Mouse (Mus musculus) neural tube, embryonic 11.5 days (tissue): Measurements from ENCODE around the gene Klhl36. TPM values are rescaled to one million over a fixed set of nuclear protein-coding genes. Genes with fewer than 3 reads are reported as not detected.

Experiments used
- ATAC-seq: fragments of 200-750 bp; cut with Nextera tagmentation; 2 replicates; pipeline ENCODE4 v1.8.0; 2017; ENCODE audit warnings: moderate number of reproducible peaks, mild to moderate bottlenecking, moderate TSS enrichment, moderate library complexity; ENCODE audit not compliant: insufficient read depth, low FRiP score, low TSS enrichment
- DNase-seq: peaks from one replicate; pipeline ENCODE4 v3.0.0-alpha.2; 2015; ENCODE audit warnings: low spot score
- H3K27ac ChIP-seq: fragments of 300-500 bp; sonication (generic); 2 replicates; pipeline ENCODE4 v1.5.1; 2014; ENCODE audit warnings: low read depth, mild to moderate bottlenecking, low read length
- H3K27me3 ChIP-seq: fragments of 300-500 bp; sonication (generic); 2 replicates; pipeline ENCODE4 v1.6.1; 2014; ENCODE audit warnings: mild to moderate bottlenecking, low read length, mixed read lengths; ENCODE audit not compliant: control insufficient read depth, insufficient read depth
- H3K36me3 ChIP-seq: fragments of 300-500 bp; sonication (generic); 2 replicates; pipeline ENCODE4 v1.6.1; 2014; ENCODE audit warnings: mild to moderate bottlenecking, low read length, moderate library complexity, mixed read lengths; ENCODE audit not compliant: control insufficient read depth, insufficient read depth
- H3K4me1 ChIP-seq: fragments of 300-500 bp; sonication (generic); 2 replicates; pipeline ENCODE4 v1.6.1; 2014; ENCODE audit warnings: low read length, mixed read lengths; ENCODE audit not compliant: control insufficient read depth, insufficient read depth
- H3K4me2 ChIP-seq: fragments of 300-500 bp; sonication (generic); 2 replicates; pipeline ENCODE4 v1.6.1; 2014; ENCODE audit warnings: low read depth, mild to moderate bottlenecking, moderate library complexity
- H3K4me3 ChIP-seq: fragments of 300-500 bp; sonication (generic); 2 replicates; pipeline ENCODE4 v1.5.1; 2014; ENCODE audit warnings: low read depth, low read length
- H3K9ac ChIP-seq: fragments of 300-500 bp; sonication (generic); 2 replicates; pipeline ENCODE4 v1.6.1; 2014; ENCODE audit warnings: mild to moderate bottlenecking, low read length
- H3K9me3 ChIP-seq: fragments of 300-500 bp; sonication (generic); 2 replicates; pipeline ENCODE4 v1.6.1; 2016; ENCODE audit warnings: low read length; ENCODE audit not compliant: control insufficient read depth
- WGBS: fragments of 180-500 bp; shearing (Covaris S2); extraction: QIAGEN DNeasy Blood & Tissue Kit; methylation state at CpG from one replicate; pipeline ENCODE4 v1.1.7; 2014; 5-methylcytosine and 5-hydroxymethylcytosine counted together
- polyA plus RNA-seq: library from polyadenylated mRNA; unstranded; fragments of >200 nt; fragmentation: Nextera tagmentation; extraction: Ambion mirVana; gene quantifications from 2 replicates; pipeline ENCODE4 v1.2.1, GENCODE M21; 2014

Klhl36 gene
- polyA plus RNA-seq, 1 experiment from 2014 or later: 8.9 TPM

DNA sequence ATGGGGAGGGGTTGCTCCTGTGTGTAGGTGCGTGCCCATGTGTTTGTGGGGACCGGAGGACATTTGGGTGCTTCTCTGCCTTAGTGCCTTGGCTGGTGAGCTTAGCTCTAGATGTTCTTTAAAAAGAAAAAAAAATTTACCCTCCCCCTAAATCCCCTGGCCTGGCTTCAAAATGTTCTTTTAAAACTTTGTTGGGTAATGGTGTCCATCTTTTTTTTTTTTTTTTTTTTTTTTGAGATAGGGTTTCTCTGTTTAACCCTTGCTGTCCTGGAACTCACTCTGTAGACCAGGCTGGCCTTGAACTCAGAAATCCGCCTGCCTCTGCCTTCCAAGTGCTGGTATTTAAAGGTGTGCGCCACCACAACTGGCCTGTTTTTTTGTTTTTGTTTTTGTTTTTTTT lies 53.2 kb downstream of the Klhl36 start:
- DNase-seq: no peak
- no peaks in the 10 kb centered on the region for H3K27me3 ChIP-seq
- H3K36me3 ChIP-seq: no peaks in the 10 kb centered on the region
- H3K4me1 ChIP-seq: peaks cover 22% of the 10 kb centered on the region
- H3K4me3 ChIP-seq: no peak overlapping the region
- no peak for ATAC-seq
- H3K4me2 ChIP-seq: no peak overlapping the region
- no peaks in the 10 kb centered on the region for H3K9me3 ChIP-seq
- H3K27ac ChIP-seq: no peak overlapping the region
- WGBS: 92% methylated on average over 4 of the region's 4 CpGs
- no peak overlapping the region for H3K9ac ChIP-seq

DNA sequence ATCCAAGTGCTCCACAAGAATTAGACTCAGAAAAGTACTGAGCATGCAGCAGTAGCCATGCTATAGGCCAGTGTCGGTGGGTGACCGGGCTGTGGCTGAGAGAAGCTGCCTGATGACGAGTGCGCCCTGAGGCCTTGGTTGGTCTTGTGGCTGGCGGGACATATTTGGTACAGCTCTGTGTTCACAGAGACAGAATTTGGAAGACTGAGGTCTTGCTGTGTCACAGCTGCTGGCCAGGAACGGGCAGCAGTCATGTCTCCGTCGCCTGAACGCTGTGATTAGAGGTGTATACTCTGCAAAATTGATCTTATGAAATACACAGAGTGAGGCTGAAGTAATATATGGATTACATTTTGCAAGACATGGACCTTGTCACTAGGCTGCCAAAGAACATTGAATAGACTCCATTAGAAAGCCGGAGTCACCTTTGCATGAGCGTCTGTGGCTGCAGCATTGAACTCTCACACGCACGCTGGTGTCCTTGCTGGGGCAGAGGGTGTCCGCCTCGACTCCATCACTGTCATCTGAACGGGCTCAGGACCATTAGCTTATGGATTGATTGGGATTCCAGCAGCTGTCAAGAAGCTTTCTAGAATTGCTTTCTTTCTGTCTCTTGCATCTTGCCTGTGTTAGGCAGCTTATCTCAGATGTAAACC lies 54.3 kb downstream of the Klhl36 start:
- no peak for ATAC-seq
- H3K27ac ChIP-seq: no peak overlapping the region
- DNase-seq: no peak
- H3K9me3 ChIP-seq: no peaks in the 10 kb centered on the region
- H3K4me2 ChIP-seq: no peak overlapping the region
- H3K4me1 ChIP-seq: peaks cover 24% of the 10 kb centered on the region
- 83% methylated on average over 16 of the region's 16 CpGs for WGBS
- no peak overlapping the region for H3K4me3 ChIP-seq
- H3K27me3 ChIP-seq: no peaks in the 10 kb centered on the region
- H3K9ac ChIP-seq: no peak overlapping the region
- H3K36me3 ChIP-seq: no peaks in the 10 kb centered on the region

DNA sequence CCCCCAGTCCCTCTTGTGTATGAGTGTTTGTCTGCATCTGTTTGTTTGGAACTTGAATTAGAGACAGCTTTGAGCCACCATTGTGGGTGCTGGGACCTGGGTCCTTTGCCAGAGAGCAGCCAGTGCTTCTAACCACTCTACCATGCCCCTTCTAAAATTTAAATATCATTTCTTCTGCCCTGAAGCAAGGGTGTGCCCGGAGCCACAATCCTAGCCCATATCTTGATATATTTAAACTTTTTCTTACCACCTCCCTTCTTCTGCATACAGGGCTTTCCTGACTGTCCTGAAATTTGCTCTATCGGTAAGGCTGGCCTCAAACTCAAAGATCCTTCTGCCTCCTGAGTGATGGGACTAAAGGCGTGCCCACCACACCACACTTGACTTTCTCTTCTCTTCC lies 55.3 kb downstream of the Klhl36 start:
- Histone ChIP-seq H3K27ac (no peak overlapping the region), H3K4me1 (peaks cover 17% of the 10 kb centered on the region), H3K4me3 (no peak overlapping the region), H3K4me2 (no peak overlapping the region), H3K9me3 (no peaks in the 10 kb centered on the region), H3K27me3 (no peaks in the 10 kb centered on the region), H3K36me3 (no peaks in the 10 kb centered on the region), H3K9ac (no peak overlapping the region)
- no peak for DNase-seq
- WGBS: 99% methylated on average over 3 of the region's 3 CpGs
- ATAC-seq: no peak

DNA sequence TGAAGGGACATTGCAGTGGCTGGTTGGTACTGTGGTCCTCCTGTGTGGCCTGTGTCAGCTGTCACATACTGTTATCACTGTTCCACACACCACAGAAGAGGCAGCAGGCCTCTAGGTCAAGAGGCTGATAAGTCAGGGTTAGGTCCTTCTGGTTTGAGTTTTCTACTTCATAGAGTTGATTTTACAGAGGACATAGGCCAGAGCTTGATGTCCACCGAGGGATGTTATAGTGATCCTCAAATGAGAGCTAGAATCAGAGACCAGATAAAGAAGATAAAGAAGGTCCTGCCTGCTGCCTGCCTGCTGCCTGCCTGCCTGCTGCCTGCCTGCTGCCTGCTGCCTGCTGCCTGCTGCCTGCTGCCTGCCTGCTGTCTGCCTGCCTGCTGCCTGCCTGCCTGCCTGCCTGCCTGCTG lies 56.1 kb downstream of the Klhl36 start:
- DNase-seq (no peak), ATAC-seq (no peak)
- no peaks in the 10 kb centered on the region for H3K27me3 ChIP-seq
- H3K9ac ChIP-seq: no peak overlapping the region
- peaks cover 15% of the 10 kb centered on the region for H3K4me1 ChIP-seq
- no peak overlapping the region for H3K4me2 ChIP-seq
- WGBS: 89% methylated on average over 1 of the region's 1 CpGs
- H3K9me3 ChIP-seq: no peaks in the 10 kb centered on the region
- H3K27ac ChIP-seq: no peak overlapping the region
- H3K36me3 ChIP-seq: no peaks in the 10 kb centered on the region
- no peak overlapping the region for H3K4me3 ChIP-seq

DNA sequence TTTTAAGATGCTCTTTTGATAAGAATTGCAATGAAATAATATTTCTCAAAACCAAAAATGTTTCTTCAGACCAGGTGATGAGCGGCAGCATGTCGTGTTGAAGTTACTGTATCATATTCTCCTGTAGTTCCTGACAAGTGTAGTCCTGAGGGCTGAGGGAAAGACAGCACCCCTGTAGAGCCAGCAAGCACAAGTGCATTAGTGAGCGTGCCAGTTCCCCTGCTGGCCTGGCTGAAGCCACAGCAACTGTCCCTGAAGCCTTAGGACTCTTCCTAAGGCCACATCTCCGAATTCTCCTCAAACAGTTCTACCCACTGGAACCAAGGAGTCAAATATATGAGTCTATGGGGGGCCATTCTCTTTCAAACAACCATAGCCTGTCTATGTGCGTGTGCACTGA lies 61.2 kb downstream of the Klhl36 start:
- H3K27me3 ChIP-seq: no peaks in the 10 kb centered on the region
- peaks cover 6% of the 10 kb centered on the region; the same call in 1 of the 2 replicates for H3K4me1 ChIP-seq
- DNase-seq (no peak), ATAC-seq (no peak)
- H3K9ac ChIP-seq: no peak overlapping the region
- H3K4me3 ChIP-seq: no peak overlapping the region
- no peak overlapping the region for H3K4me2 ChIP-seq
- H3K9me3 ChIP-seq: no peaks in the 10 kb centered on the region
- H3K27ac ChIP-seq: no peak overlapping the region
- WGBS: 84% methylated on average over 5 of the region's 5 CpGs
- no peaks in the 10 kb centered on the region for H3K36me3 ChIP-seq

DNA sequence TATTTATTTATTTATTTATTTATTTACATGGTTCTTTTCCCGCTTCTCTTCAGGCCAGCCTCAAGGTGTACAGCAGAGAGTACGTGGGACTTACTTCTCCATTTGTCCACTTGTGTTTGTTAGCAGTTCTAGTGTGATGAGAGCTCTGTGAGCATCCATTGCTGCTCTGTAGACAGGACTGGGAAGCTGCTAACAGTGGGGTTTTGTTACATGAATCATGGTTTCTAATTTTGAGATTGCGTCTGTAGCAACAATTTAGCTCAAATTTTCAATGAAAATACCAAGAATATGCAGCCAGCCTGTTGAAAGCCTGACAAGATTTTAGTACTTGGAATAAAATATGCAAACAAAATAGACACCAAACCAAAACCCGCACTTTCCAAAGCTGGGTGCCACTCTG lies 63.4 kb downstream of the Klhl36 start:
- Histone ChIP-seq H3K9me3 (no peaks in the 10 kb centered on the region), H3K4me2 (no peak overlapping the region), H3K9ac (no peak overlapping the region), H3K4me3 (no peak overlapping the region), H3K27me3 (no peaks in the 10 kb centered on the region), H3K36me3 (no peaks in the 10 kb centered on the region), H3K4me1 (peaks cover 6% of the 10 kb centered on the region; the same call in 1 of the 2 replicates), H3K27ac (no peak overlapping the region)
- DNase-seq: no peak
- WGBS: 97% methylated on average over 4 of the region's 4 CpGs
- ATAC-seq: no peak

DNA sequence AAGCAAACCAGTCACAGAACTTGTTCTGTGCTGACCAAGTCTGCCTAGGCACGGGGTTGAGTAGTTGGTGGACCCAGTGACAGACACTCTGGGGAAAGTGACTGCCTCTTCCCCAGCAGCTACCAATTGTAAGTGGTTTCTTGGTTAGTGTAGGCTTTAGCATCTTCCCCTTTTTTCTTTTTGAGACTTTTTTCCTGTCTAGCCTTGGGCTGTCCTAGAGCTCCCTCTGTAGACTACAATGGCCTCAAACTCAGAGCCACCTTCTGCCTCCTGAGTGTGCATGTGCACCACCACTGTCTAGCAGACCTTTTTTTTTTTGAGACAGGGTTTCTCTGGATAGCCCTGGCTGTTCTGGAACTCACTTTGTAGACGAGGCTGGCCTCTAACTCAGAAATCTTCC lies 64.4 kb downstream of the Klhl36 start:
- DNase-seq (no peak), ATAC-seq (no peak)
- Histone ChIP-seq H3K4me3 (no peak overlapping the region), H3K9ac (no peak overlapping the region), H3K4me1 (peaks cover 4% of the 10 kb centered on the region; the same call in 1 of the 2 replicates), H3K9me3 (no peaks in the 10 kb centered on the region), H3K27me3 (no peaks in the 10 kb centered on the region), H3K36me3 (no peaks in the 10 kb centered on the region), H3K4me2 (no peak overlapping the region), H3K27ac (no peak overlapping the region)
- 81% methylated on average over 2 of the region's 2 CpGs for WGBS

Other genes with a start within 250 kb of the Klhl36 start
- 0.12 TPM in 1 of 2 replicates, not detected in the other for gene Adad2, start 249.5 kb upstream of the Klhl36 start, polyA plus RNA-seq
- gene Kcng4, start 226.6 kb upstream of the Klhl36 start, polyA plus RNA-seq: 0.32 and 0.42 TPM in 2 replicates
- gene Wfdc1, start 195.9 kb upstream of the Klhl36 start, polyA plus RNA-seq: 1.7 and 1.9 TPM in 2 replicates
- gene Atp2c2, start 162.3 kb upstream of the Klhl36 start, polyA plus RNA-seq: 0.61 and 1.0 TPM in 2 replicates
- 10.3 and 11.1 TPM in 2 replicates for gene Tldc1, start 83.8 kb upstream of the Klhl36 start, polyA plus RNA-seq
- 574 and 631 TPM in 2 replicates for gene Cotl1, start 21.7 kb upstream of the Klhl36 start, polyA plus RNA-seq
- gene Usp10, start 48.1 kb downstream of the Klhl36 start, polyA plus RNA-seq: 154 and 181 TPM in 2 replicates
- not detected in 2 replicates for gene Gm20388, start 48.6 kb downstream of the Klhl36 start, polyA plus RNA-seq
- gene Crispld2, start 130.2 kb downstream of the Klhl36 start, polyA plus RNA-seq: 4.4 and 4.6 TPM in 2 replicates
- 33.0 and 33.9 TPM in 2 replicates for gene Zdhhc7, start 239.2 kb downstream of the Klhl36 start, polyA plus RNA-seq